Mouse (Mus musculus) stomach, embryonic 15.5 days (tissue): ENCODE results near the gene Dazap2. TPM values are rescaled to one million over a fixed set of nuclear protein-coding genes. Genes with fewer than 3 reads are reported as not detected.
"Not testable (repeated sequence)": the region's sequence is repeated elsewhere in the genome, so short reads cannot be mapped to it uniquely, and the experiment has no call there.

ENCODE experiments used
- ATAC-seq: fragments of 200-750 bp; cut with Nextera tagmentation; 2 replicates; pipeline ENCODE4 v1.8.0; 2017; ENCODE audit warnings: low read depth, moderate number of reproducible peaks, moderate TSS enrichment; ENCODE audit not compliant: insufficient read depth, low FRiP score
- H3K27ac ChIP-seq: fragments of 300-500 bp; sonication (generic); 2 replicates; pipeline ENCODE4 v1.5.1; 2015; ENCODE audit warnings: mild to moderate bottlenecking, inconsistent platforms
- H3K27me3 ChIP-seq: fragments of 300-500 bp; sonication (generic); replicated peaks from 2 replicates; pipeline ENCODE4 v1.6.1; 2015; ENCODE audit warnings: inconsistent platforms
- H3K36me3 ChIP-seq: fragments of 300-500 bp; sonication (generic); 2 replicates; pipeline ENCODE4 v1.6.1; 2015; ENCODE audit warnings: inconsistent platforms
- H3K4me1 ChIP-seq: fragments of 300-500 bp; sonication (generic); 2 replicates; pipeline ENCODE4 v1.6.1; 2015; ENCODE audit warnings: inconsistent platforms
- H3K4me2 ChIP-seq: fragments of 300-500 bp; sonication (generic); 2 replicates; pipeline ENCODE4 v1.6.1; 2015; ENCODE audit warnings: mild to moderate bottlenecking, inconsistent platforms
- H3K4me3 ChIP-seq: fragments of 300-500 bp; sonication (generic); replicated peaks from 2 replicates; pipeline ENCODE4 v1.5.1; 2015; ENCODE audit warnings: inconsistent platforms
- H3K9ac ChIP-seq: fragments of 300-500 bp; sonication (generic); 2 replicates; pipeline ENCODE4 v1.6.1; 2015; ENCODE audit warnings: inconsistent platforms
- H3K9me3 ChIP-seq: fragments of 300-500 bp; sonication (generic); 2 replicates; pipeline ENCODE4 v1.6.1; 2016; ENCODE audit warnings: inconsistent platforms
- WGBS: fragments of 180-500 bp; shearing (Covaris S2); methylation state at CpG from one replicate; pipeline ENCODE4 v1.1.7; 2015; 5-methylcytosine and 5-hydroxymethylcytosine counted together
- polyA plus RNA-seq: library from polyadenylated mRNA; unstranded; fragments of >200 nt; fragmentation: Nextera tagmentation; extraction: Ambion mirVana; gene quantifications from 2 replicates; pipeline ENCODE4 v1.2.1, GENCODE M21; 2015

The Dazap2 gene
- polyA plus RNA-seq, 1 experiment from 2014 or later: 194 TPM

DNA sequence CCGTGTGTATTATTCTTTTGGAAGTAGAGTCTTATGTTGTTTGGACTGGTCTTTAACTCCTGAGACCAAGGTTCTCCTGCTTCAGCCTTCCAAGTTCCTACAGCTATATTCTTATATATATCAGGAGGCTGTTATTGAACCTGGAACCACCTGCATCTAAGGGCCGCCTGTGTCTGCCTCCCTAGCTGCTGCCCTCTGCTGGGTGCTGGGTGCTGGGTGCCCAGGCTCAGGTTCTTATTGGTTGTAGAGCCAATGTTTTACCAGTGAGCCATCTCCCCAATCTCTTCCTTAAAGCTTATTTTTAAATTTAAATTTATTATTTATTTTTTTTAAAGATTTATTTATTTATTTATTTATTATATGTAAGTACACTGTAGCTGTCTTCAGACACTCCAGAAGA is 2.7 kb upstream of the Dazap2 start:
- no peak overlapping the region for H3K27ac ChIP-seq
- H3K9ac ChIP-seq: no peak overlapping the region
- H3K9me3 ChIP-seq: no peaks in the 10 kb centered on the region
- no peaks in the 10 kb centered on the region for H3K27me3 ChIP-seq
- 62% methylated on average over 2 of the region's 2 CpGs for WGBS
- H3K36me3 ChIP-seq: no peaks in the 10 kb centered on the region
- no peak for ATAC-seq
- H3K4me1 ChIP-seq: peaks cover 19% of the 10 kb centered on the region
- H3K4me2 ChIP-seq: no peak overlapping the region
- H3K4me3 ChIP-seq: no peak overlapping the region

DNA sequence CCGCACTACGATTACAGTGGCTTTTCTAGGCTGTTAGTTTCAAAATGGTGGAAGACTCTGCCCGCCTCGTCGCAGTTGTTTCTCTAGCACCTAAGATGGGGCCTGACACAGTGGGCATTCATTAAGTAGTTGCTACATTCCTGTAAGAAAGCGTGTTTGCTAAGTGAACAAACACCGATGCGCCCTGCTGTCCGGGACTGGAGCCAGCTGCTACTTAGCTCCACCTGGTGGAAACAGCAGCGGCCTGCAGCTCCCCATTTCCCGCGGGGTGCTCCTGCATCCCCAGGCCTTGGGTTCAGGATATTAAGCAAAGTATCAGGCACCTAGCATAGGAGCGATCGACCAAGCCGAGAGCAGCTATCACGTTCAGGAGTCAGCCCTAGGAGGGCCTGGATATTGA is 1.6 kb upstream of the Dazap2 start:
- peaks cover 19% of the 10 kb centered on the region for H3K4me1 ChIP-seq
- no peaks in the 10 kb centered on the region for H3K27me3 ChIP-seq
- peaks cover 11% of the 10 kb centered on the region for H3K36me3 ChIP-seq
- peak overlapping the region; percentile 25 for H3K4me3 ChIP-seq
- 8% methylated on average over 16 of the region's 16 CpGs for WGBS
- peak overlapping the region; percentile 51 for H3K4me2 ChIP-seq
- no peak overlapping the region for H3K27ac ChIP-seq
- H3K9ac ChIP-seq: no peak overlapping the region
- no peaks in the 10 kb centered on the region for H3K9me3 ChIP-seq
- no peak for ATAC-seq

DNA sequence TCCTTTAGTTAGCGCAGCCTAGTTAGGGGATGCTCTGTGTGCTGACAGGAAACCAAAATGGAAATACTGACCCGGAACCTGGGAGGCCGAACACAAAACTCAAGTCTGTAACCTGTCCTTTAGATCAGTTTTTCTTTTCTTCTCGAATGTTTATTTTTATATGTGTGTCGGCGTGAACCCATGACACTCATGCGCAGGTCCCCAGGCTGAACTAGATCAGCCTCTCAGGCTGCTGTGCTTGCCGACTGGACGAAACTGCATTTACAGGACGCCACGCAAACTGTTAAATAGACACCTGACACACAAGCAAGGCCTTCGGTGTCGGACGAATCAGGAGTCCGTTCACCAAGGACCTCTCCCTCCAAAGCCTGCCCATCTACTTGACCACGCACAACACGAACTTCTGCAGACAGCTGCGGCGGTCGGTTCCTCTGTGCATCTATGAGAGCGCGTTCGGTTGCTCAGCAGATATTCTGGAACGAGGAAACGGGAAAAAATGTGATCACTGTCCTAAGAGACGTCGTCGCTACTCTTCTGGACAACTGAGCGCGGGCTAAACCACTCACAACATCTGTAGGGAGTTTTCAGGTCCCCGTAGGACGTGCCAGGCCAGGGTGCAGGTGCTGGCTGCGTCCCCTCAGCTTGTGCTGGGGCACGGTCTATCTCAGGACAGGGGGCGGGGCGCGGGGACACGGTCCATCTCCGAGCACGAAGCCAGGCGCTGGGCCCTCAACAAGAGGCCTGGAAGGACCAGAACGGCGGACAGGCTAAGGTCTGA is 742 bp upstream of the Dazap2 start:
- Histone ChIP-seq H3K36me3 (peaks cover 19% of the 10 kb centered on the region), H3K4me1 (peaks cover 19% of the 10 kb centered on the region), H3K27ac (peak overlapping the region; percentile 78; the same call in 1 of the 2 replicates), H3K4me2 (peak overlapping the region; percentile 72), H3K9me3 (no peaks in the 10 kb centered on the region), H3K27me3 (no peaks in the 10 kb centered on the region), H3K4me3 (peak overlapping the region; percentile 72), H3K9ac (peak overlapping the region; percentile 18)
- ATAC-seq: peak; percentile 53
- 9% methylated on average over 43 of the region's 43 CpGs for WGBS

DNA sequence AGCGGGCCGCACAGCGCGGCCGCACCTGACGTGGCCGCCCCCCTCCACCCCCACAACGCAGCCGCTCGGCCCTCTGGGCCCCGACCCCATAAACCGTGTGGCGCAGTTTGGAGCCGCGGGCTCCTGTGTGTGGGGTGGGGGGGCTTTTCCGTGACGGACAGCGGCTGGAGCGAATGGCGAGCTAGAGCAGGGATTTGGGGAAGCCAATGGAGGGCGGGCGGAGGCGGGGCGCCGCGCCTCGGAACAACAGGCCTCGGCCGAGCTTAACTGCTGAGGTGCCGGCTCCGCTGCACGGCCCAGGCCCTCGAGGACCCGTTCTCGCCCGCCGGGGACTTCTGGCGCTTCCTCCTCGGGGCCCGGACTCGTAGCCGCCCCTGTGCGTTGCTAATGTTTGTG is 674 bp downstream of the Dazap2 start:
- ATAC-seq: peak; percentile 77
- Histone ChIP-seq H3K4me1 (peaks cover 19% of the 10 kb centered on the region), H3K4me2 (peak overlapping the region; percentile 76), H3K27ac (peak overlapping the region; percentile 96), H3K36me3 (peaks cover 24% of the 10 kb centered on the region), H3K27me3 (no peaks in the 10 kb centered on the region), H3K9ac (peak overlapping the region; percentile 71), H3K4me3 (peak overlapping the region; percentile 72), H3K9me3 (no peaks in the 10 kb centered on the region)
- under 1% methylated on average over 40 of the region's 43 CpGs for whole genome bisulfite sequencing

DNA sequence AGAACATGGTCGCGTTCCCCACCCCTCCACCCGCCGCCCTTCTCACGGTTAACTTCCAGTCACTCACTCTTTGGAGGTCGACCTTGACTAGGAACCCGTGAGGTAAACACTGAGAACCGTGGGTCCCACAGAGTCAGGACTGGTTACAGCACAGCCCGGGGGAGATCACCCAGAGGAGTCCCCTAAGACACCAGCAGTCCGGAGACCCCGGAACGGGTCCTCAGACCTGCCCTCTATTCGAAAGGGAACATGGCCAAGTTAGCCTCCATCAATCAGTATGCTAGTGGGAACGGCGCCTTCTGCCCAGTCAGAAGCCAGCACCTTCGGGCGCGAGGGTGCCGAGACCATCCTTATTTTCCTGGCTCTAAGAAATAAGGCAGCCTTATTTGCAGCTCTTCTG is 1.1 kb downstream of the Dazap2 start:
- 0% methylated on average over 19 of the region's 19 CpGs for WGBS
- Histone ChIP-seq H3K4me3 (peak overlapping the region; percentile 72), H3K27me3 (no peaks in the 10 kb centered on the region), H3K9me3 (no peaks in the 10 kb centered on the region), H3K4me1 (peaks cover 19% of the 10 kb centered on the region), H3K9ac (peak overlapping the region; percentile 71), H3K4me2 (peak overlapping the region; percentile 76), H3K36me3 (peaks cover 24% of the 10 kb centered on the region), H3K27ac (peak overlapping the region; percentile 96)
- peak; percentile 1; the same call in 1 of the 2 replicates for ATAC-seq

DNA sequence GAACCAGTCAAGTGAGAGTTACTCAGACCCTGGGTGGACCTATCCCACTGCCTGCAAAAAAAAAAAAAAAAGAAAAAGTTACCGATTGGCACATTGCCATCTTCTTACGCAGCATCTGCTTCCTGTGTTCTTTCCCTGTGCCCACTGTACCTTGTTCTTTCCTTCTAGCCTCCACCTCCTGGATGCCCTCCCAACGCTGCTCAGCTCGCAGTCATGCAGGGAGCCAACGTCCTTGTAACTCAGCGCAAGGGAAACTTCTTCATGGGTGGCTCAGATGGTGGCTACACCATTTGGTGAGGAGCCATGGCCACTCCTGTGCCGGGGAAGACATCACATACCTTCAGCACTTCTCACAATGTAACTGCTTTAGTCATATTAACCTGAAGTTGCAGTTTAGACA is 4.1 kb downstream of the Dazap2 start:
- WGBS: 84% methylated on average over 7 of the region's 7 CpGs
- peaks cover 24% of the 10 kb centered on the region for H3K36me3 ChIP-seq
- no peak overlapping the region for H3K27ac ChIP-seq
- H3K9me3 ChIP-seq: no peaks in the 10 kb centered on the region
- no peak overlapping the region for H3K4me3 ChIP-seq
- no peak overlapping the region for H3K4me2 ChIP-seq
- H3K27me3 ChIP-seq: no peaks in the 10 kb centered on the region
- H3K9ac ChIP-seq: no peak overlapping the region
- H3K4me1 ChIP-seq: peaks cover 9% of the 10 kb centered on the region; the same call in 1 of the 2 replicates
- no peak for ATAC-seq

DNA sequence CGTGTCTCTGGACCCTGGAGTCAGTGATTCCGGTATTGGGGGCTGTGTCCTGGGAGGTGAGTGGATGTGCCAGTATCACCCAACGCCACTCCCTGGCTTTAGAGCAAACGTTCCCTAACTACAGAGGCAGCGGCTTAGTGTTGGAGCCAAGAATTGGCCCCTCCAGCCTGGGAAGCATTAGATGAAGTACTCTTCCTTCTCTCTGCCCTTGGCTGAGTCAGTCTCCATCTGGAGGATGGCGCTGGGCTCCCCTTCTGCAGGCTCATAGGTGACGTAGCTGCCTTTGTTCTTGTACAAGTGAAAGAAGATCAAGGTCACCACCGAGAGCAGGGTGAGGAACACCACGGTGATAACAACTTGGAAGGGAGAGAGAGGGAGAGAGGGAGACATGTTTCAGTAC is 6.5 kb downstream of the Dazap2 start:
- ATAC-seq, H3K27ac ChIP-seq, H3K9me3 ChIP-seq, H3K4me3 ChIP-seq, H3K4me1 ChIP-seq, H3K4me2 ChIP-seq, H3K27me3 ChIP-seq, H3K9ac ChIP-seq: not testable (repeated sequence)
- 60% methylated on average over 9 of the region's 9 CpGs for WGBS
- H3K36me3 ChIP-seq: peaks cover 24% of the 10 kb centered on the region

DNA sequence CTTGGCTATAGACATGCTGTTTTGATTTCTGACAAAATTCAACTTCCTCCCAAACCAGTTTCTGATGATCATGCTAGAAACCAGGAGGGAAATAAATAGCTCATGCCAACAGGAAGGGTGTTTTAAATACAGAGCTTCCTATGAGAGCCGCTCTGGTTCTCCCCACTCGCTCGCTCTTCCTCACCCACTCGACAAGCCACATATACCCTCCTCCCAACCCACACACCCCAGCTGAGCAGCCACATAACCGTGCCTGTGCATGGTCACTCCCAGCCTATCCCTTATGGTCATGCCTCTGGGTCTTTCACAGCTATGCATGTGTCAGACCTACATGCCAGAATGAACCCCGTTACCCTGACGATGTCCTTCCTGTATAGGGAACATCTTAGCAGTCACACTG is 7.0 kb downstream of the Dazap2 start:
- Histone ChIP-seq H3K27me3 (no peaks in the 10 kb centered on the region), H3K27ac (no peak overlapping the region; the same call in 1 of the 2 replicates), H3K9ac (no peak overlapping the region), H3K9me3 (no peaks in the 10 kb centered on the region), H3K4me2 (no peak overlapping the region), H3K4me1 (no peaks in the 10 kb centered on the region), H3K4me3 (no peak overlapping the region), H3K36me3 (peaks cover 24% of the 10 kb centered on the region)
- 77% methylated on average over 7 of the region's 7 CpGs for WGBS
- ATAC-seq: no peak

DNA sequence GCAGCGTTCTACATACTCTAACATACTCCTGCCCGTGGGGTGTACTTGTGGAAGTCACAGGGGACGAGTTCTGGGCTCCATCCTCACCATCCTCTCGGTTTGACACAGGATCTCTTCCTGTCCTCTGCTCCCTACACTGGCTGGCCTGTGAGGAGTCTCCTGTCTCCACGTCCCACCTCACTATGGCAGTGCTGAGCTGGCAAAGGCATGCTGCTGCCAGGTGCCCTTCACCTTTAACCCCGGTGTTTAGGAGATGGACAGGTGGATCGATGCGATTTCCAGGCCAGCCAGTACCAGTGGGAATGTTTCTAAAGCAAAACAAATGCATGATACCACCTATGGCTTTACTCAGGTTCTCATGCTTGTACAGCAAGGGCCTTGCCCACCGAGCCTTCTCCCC is 8.6 kb downstream of the Dazap2 start:
- ATAC-seq: no peak
- Histone ChIP-seq H3K4me3 (no peak overlapping the region), H3K9me3 (no peaks in the 10 kb centered on the region), H3K27ac (no peak overlapping the region), H3K27me3 (no peaks in the 10 kb centered on the region), H3K4me2 (no peak overlapping the region), H3K4me1 (peaks cover 10% of the 10 kb centered on the region), H3K9ac (no peak overlapping the region), H3K36me3 (peaks cover 11% of the 10 kb centered on the region)
- WGBS: 86% methylated on average over 9 of the region's 9 CpGs

DNA sequence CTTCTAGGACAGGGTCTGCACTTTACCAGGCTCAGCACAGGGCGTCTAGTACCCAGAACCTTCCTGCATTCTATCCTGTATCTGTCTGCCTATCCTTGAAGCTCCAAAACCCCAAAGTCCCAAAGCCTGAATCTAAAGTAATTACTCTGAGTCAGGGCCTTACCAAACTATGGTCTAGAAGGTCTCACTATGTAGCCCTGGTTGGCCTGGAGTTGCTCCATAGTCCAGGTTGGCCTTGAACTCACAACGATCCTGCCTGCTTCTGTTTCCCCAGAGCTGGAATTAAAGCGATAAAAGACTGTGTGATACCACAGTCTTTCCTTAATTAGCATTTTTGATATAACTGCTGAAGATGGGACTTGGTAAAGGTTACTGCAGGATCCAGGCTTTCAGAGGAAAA is 9.3 kb downstream of the Dazap2 start:
- Histone ChIP-seq H3K4me2 (no peak overlapping the region), H3K4me1 (peaks cover 10% of the 10 kb centered on the region), H3K27ac (no peak overlapping the region), H3K4me3 (no peak overlapping the region), H3K9ac (no peak overlapping the region), H3K27me3 (no peaks in the 10 kb centered on the region), H3K9me3 (no peaks in the 10 kb centered on the region), H3K36me3 (peaks cover 4% of the 10 kb centered on the region)
- 87% methylated on average over 3 of the region's 3 CpGs for WGBS
- ATAC-seq: no peak

DNA sequence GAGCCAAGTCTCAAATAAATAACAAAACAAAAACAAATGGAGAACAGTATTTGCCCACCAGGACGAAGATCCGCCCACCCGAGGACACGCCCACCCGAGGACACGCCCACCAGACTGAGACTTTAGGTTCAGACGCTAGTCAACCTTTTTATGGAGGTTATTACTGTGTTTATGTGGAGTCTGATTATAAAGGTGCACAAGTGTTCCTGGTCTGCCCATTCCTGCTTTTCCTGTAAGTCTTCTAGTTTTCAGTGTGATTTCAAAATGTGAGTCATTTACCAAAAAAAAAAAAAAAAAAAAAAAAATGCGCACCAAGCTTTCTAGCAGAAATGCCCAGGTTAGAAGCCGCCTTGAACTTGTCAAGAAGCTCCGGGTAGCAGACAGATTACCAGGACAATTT is 12.1 kb downstream of the Dazap2 start:
- no peak overlapping the region for H3K4me2 ChIP-seq
- no peak overlapping the region for H3K9ac ChIP-seq
- WGBS: 27% methylated on average over 10 of the region's 10 CpGs
- no peak overlapping the region for H3K4me3 ChIP-seq
- H3K9me3 ChIP-seq: no peaks in the 10 kb centered on the region
- no peaks in the 10 kb centered on the region for H3K27me3 ChIP-seq
- no peak for ATAC-seq
- H3K4me1 ChIP-seq: peaks cover 12% of the 10 kb centered on the region
- no peaks in the 10 kb centered on the region for H3K36me3 ChIP-seq
- H3K27ac ChIP-seq: peak overlapping the region; percentile 52; the same call in 1 of the 2 replicates

DNA sequence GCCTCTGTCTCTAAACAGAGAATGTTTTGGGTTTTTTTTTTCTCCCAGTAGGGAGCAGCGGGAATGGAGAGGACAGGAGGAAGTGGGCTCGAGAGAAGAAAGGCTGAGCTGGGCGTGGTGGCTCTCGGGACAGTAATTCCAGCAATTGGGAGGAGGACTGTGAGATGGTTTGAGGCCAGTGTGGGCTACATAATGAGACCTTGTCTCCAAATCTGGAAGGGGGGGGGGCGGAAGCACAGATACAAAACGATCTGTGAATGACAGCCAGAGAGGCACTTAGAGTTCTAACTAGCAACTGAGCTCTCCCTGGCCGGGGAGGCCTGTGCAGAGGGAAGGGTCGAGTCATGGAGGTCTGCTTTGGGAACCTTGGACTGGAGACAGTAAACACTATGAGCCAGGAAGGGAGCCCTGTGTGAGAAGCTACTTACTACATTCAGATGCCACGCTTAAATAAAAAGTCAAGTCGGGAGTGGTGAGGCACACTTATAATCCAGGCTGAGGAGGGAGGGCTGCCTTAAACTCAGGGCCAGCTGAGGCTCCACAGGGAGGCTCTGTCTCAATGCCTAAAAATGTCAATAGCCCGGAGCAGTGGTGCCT is 12.7 kb downstream of the Dazap2 start:
- peak overlapping the region; percentile 52; the same call in 1 of the 2 replicates for H3K27ac ChIP-seq
- whole genome bisulfite sequencing: 18% methylated on average over 11 of the region's 11 CpGs

More for the DNA sequence above, 12.7 kb downstream of the Dazap2 start:
- H3K9me3 ChIP-seq: no peaks in the 10 kb centered on the region
- H3K4me2 ChIP-seq: 0 out of 2 replicates have a peak overlapping the region, but pooled peaks have one; percentile 2
- no peaks in the 10 kb centered on the region for H3K27me3 ChIP-seq
- H3K36me3 ChIP-seq: no peaks in the 10 kb centered on the region
- H3K4me3 ChIP-seq: no peak overlapping the region
- ATAC-seq: no peak
- peaks cover 12% of the 10 kb centered on the region for H3K4me1 ChIP-seq
- no peak overlapping the region for H3K9ac ChIP-seq
